Mouse (Mus musculus): ENCODE data around the gene Ddx6. TPM values are rescaled to one million over a fixed set of nuclear protein-coding genes. Genes with fewer than 3 reads are reported as not detected.
A peak's percentile ranks its signal among the peaks of the same experiment; 100 is the strongest.
"Not testable (repeated sequence)": the region's sequence is repeated elsewhere in the genome, so short reads cannot be mapped to it uniquely, and the experiment has no call there.

Ddx6 gene
- polyA plus RNA-seq, 1 experiment from 2014 or later = 14.7 TPM

- Histone ChIP-seq H3K9me3 (no peaks in the 10 kb centered on the region), H3K36me3 (no peaks in the 10 kb centered on the region), H3K4me2 (replicated peaks) (no peak overlapping the region), H3K4me3 (replicated peaks) (no peak overlapping the region), H3K27me3 (replicated peaks) (no peaks in the 10 kb centered on the region), H3K9ac (no peak overlapping the region), H3K4me1 (replicated peaks) (peaks cover 8% of the 10 kb centered on the region), H3K27ac (no peak overlapping the region)
- no peak for ATAC-seq
- WGBS = 83% methylated on average over 2 of the region's 2 CpGs
Measured at GRCm38 (mm10) chr9:44597742-44598141, 7.0 kb upstream of the Ddx6 start.

- Histone ChIP-seq H3K36me3 (no peaks in the 10 kb centered on the region), H3K4me1 (replicated peaks) (peaks cover 10% of the 10 kb centered on the region), H3K27me3 (replicated peaks) (no peaks in the 10 kb centered on the region), H3K9me3 (no peaks in the 10 kb centered on the region), H3K4me3 (replicated peaks) (peak overlapping the region; percentile 20; the same call in 1 of the 2 replicates), H3K9ac (peak overlapping the region; percentile 34; the same call in 1 of the 2 replicates), H3K4me2 (replicated peaks) (peak overlapping the region; percentile 60), H3K27ac (peak overlapping the region; percentile 61; the same call in 1 of the 2 replicates)
- ATAC-seq = peak; percentile 65
- 4% methylated on average over 18 of the region's 18 CpGs for WGBS
Measured at GRCm38 (mm10) chr9:44598899-44599495, 5.7 kb upstream of the Ddx6 start.

GRCm38 (mm10) chr9:44599616-44600015, 5.1 kb upstream of the Ddx6 start:
- peak overlapping the region; percentile 61; the same call in 1 of the 2 replicates for H3K27ac ChIP-seq
- H3K36me3 ChIP-seq = no peaks in the 10 kb centered on the region
- peak overlapping the region; percentile 60 for H3K4me2 ChIP-seq (replicated peaks)
- no peaks in the 10 kb centered on the region for H3K9me3 ChIP-seq
- no peak for ATAC-seq
- no peak overlapping the region for H3K4me3 ChIP-seq (replicated peaks)
- no peaks in the 10 kb centered on the region for H3K27me3 ChIP-seq (replicated peaks)
- peaks cover 10% of the 10 kb centered on the region for H3K4me1 ChIP-seq (replicated peaks)
- no peak overlapping the region for H3K9ac ChIP-seq
- WGBS = 28% methylated on average over 5 of the region's 6 CpGs

GRCm38 (mm10) chr9:44600801-44601200, 3.9 kb upstream of the Ddx6 start:
- no peak overlapping the region for H3K4me3 ChIP-seq (replicated peaks)
- no peak overlapping the region for H3K4me2 ChIP-seq (replicated peaks)
- WGBS = 87% methylated on average over 6 of the region's 6 CpGs
- H3K9me3 ChIP-seq = no peaks in the 10 kb centered on the region
- no peaks in the 10 kb centered on the region for H3K36me3 ChIP-seq
- no peaks in the 10 kb centered on the region for H3K27me3 ChIP-seq (replicated peaks)
- peaks cover 10% of the 10 kb centered on the region for H3K4me1 ChIP-seq (replicated peaks)
- no peak overlapping the region for H3K9ac ChIP-seq
- ATAC-seq = no peak
- no peak overlapping the region for H3K27ac ChIP-seq

GRCm38 (mm10) chr9:44602766-44603165, 1.9 kb upstream of the Ddx6 start:
- H3K27me3 ChIP-seq (replicated peaks) = no peaks in the 10 kb centered on the region
- H3K4me3 ChIP-seq (replicated peaks) = peak overlapping the region; percentile 99
- 66% methylated on average over 6 of the region's 6 CpGs for WGBS
- no peak for ATAC-seq
- H3K9me3 ChIP-seq = no peaks in the 10 kb centered on the region
- H3K36me3 ChIP-seq = 0 out of 2 replicates have a peak, but pooled peaks cover 3% of the 10 kb centered on the region
- peak overlapping the region; percentile 65 for H3K4me2 ChIP-seq (replicated peaks)
- H3K27ac ChIP-seq = peak overlapping the region; percentile 39
- peaks cover 16% of the 10 kb centered on the region for H3K4me1 ChIP-seq (replicated peaks)
- H3K9ac ChIP-seq = peak overlapping the region; percentile 33; the same call in 1 of the 2 replicates

- H3K4me1 ChIP-seq (replicated peaks) = peaks cover 17% of the 10 kb centered on the region
- H3K9me3 ChIP-seq = no peaks in the 10 kb centered on the region
- H3K9ac ChIP-seq = peak overlapping the region; percentile 100
- no peaks in the 10 kb centered on the region for H3K27me3 ChIP-seq (replicated peaks)
- under 1% methylated on average over 38 of the region's 38 CpGs for WGBS
- ATAC-seq = peak; percentile 77
- H3K27ac ChIP-seq = peak overlapping the region; percentile 98
- 0 out of 2 replicates have a peak, but pooled peaks cover 3% of the 10 kb centered on the region for H3K36me3 ChIP-seq
- H3K4me2 ChIP-seq (replicated peaks) = peak overlapping the region; percentile 65
- peak overlapping the region; percentile 99 for H3K4me3 ChIP-seq (replicated peaks)
Measured at GRCm38 (mm10) chr9:44603454-44604289, 1.0 kb upstream of the Ddx6 start.

GRCm38 (mm10) chr9:44604290-44604778, 358 bp upstream of the Ddx6 start:
- H3K4me2 ChIP-seq (replicated peaks) = peak overlapping the region; percentile 65
- WGBS = under 1% methylated on average over 36 of the region's 65 CpGs
- H3K27ac ChIP-seq = peak overlapping the region; percentile 98
- no peaks in the 10 kb centered on the region for H3K9me3 ChIP-seq
- ATAC-seq = peak; percentile 72
- 0 out of 2 replicates have a peak, but pooled peaks cover 6% of the 10 kb centered on the region for H3K36me3 ChIP-seq
- H3K9ac ChIP-seq = peak overlapping the region; percentile 100
- H3K27me3 ChIP-seq (replicated peaks) = no peaks in the 10 kb centered on the region
- H3K4me1 ChIP-seq (replicated peaks) = peaks cover 12% of the 10 kb centered on the region
- peak overlapping the region; percentile 99 for H3K4me3 ChIP-seq (replicated peaks)

GRCm38 (mm10) chr9:44605616-44606165, 999 bp downstream of the Ddx6 start:
- WGBS = under 1% methylated on average over 13 of the region's 13 CpGs
- Histone ChIP-seq H3K4me1 (replicated peaks) (peaks cover 10% of the 10 kb centered on the region), H3K27me3 (replicated peaks) (no peaks in the 10 kb centered on the region), H3K9ac (peak overlapping the region; percentile 100), H3K36me3 (peaks cover 12% of the 10 kb centered on the region), H3K4me2 (replicated peaks) (peak overlapping the region; percentile 57), H3K4me3 (replicated peaks) (peak overlapping the region; percentile 99), H3K9me3 (no peaks in the 10 kb centered on the region), H3K27ac (peak overlapping the region; percentile 98)
- ATAC-seq = no peak

GRCm38 (mm10) chr9:44606646-44607045, 2.0 kb downstream of the Ddx6 start:
- peak overlapping the region; percentile 57 for H3K4me2 ChIP-seq (replicated peaks)
- peaks cover 14% of the 10 kb centered on the region for H3K36me3 ChIP-seq
- H3K27me3 ChIP-seq (replicated peaks) = no peaks in the 10 kb centered on the region
- no peak overlapping the region for H3K4me3 ChIP-seq (replicated peaks)
- no peak overlapping the region for H3K27ac ChIP-seq
- ATAC-seq = no peak
- H3K9ac ChIP-seq = no peak overlapping the region
- 53% methylated on average over 4 of the region's 4 CpGs for WGBS
- no peaks in the 10 kb centered on the region for H3K9me3 ChIP-seq
- peaks cover 10% of the 10 kb centered on the region for H3K4me1 ChIP-seq (replicated peaks)

GRCm38 (mm10) chr9:44607306-44607705, 2.6 kb downstream of the Ddx6 start:
- H3K27ac ChIP-seq = no peak overlapping the region
- H3K4me1 ChIP-seq (replicated peaks) = peaks cover 10% of the 10 kb centered on the region
- WGBS = 48% methylated on average over 4 of the region's 4 CpGs
- no peaks in the 10 kb centered on the region for H3K27me3 ChIP-seq (replicated peaks)
- H3K9ac ChIP-seq = no peak overlapping the region
- H3K4me2 ChIP-seq (replicated peaks) = peak overlapping the region; percentile 45
- ATAC-seq = no peak
- H3K36me3 ChIP-seq = peaks cover 14% of the 10 kb centered on the region
- H3K4me3 ChIP-seq (replicated peaks) = peak overlapping the region; percentile 17; the same call in 1 of the 2 replicates
- H3K9me3 ChIP-seq = no peaks in the 10 kb centered on the region

- H3K36me3 ChIP-seq = peaks cover 26% of the 10 kb centered on the region
Measured at GRCm38 (mm10) chr9:44610371-44610770, 5.7 kb downstream of the Ddx6 start.

GRCm38 (mm10) chr9:44613081-44613480, 8.4 kb downstream of the Ddx6 start:
- H3K9me3 ChIP-seq; H3K9ac ChIP-seq; H3K27ac ChIP-seq; H3K4me3 ChIP-seq (replicated peaks); H3K4me1 ChIP-seq (replicated peaks); ATAC-seq; H3K27me3 ChIP-seq (replicated peaks); H3K4me2 ChIP-seq (replicated peaks): not testable (repeated sequence)
- WGBS = 44% methylated on average over 1 of the region's 1 CpGs
- H3K36me3 ChIP-seq = peaks cover 36% of the 10 kb centered on the region

More at GRCm38 (mm10) chr9:44610371-44610770, 5.7 kb downstream of the Ddx6 start:
- WGBS = 98% methylated on average over 25 of the region's 25 CpGs
- Histone ChIP-seq H3K9me3 (no peaks in the 10 kb centered on the region), H3K4me2 (replicated peaks) (no peak overlapping the region), H3K9ac (no peak overlapping the region), H3K4me1 (replicated peaks) (peaks cover 8% of the 10 kb centered on the region; the same call in 1 of the 2 replicates), H3K27me3 (replicated peaks) (no peaks in the 10 kb centered on the region), H3K4me3 (replicated peaks) (no peak overlapping the region), H3K27ac (no peak overlapping the region)
- ATAC-seq = no peak
